ENCODE assay signal across 11 mouse cellular contexts in the genomic region with DNA sequence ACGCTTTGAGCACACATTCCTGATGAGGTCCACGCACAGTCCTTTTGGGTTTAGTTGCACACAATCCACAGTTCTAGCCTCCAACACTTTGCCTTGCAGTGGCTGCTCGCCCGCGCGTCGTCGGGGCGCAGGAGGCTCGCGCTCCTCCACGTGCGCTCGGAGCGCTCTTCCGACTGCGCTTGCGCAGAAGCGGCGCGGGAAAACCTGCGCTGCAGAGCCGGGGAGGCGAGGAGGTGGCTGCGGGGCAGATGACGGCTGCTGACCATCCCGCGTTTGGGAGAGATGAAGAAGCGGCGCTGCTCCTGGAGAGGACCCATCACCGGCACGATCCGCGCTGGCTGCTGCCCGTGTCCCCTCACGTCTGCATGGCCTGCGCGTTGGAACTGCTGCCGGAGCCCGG. TPM values are rescaled to one million over a fixed set of nuclear protein-coding genes. Genes with fewer than 3 reads are reported as not detected.
A peak's percentile ranks its signal among the peaks of the same experiment; 100 is the strongest.
DNase-seq lines count a peak whose midpoint lies in the region; ATAC-seq lines count a peak whose summit lies in the region.
"Had no signal": no experiment of that assay in that cellular context is flagged by ENCODE, and none has a peak within 500 bp of the region (broad histone marks: within the 10 kb centered on the region; RNA-seq: fewer than 3 reads in every experiment).

TSS of gene Mei1 (plus strand) at position 99 of the 400 bp plus-strand sequence.

- H3K27me3 ChIP-seq in liver, embryonic 13.5 days = peaks cover 72% of the 10 kb centered on the region
- H3K27me3 ChIP-seq in embryonic facial prominence, embryonic 11.5 days (ENCODE audit: control insufficient read depth, insufficient read depth, low read length) = peaks cover 16% of the 10 kb centered on the region
- H3K27me3 ChIP-seq in hindbrain, embryonic 15.5 days = peaks cover 41% of the 10 kb centered on the region
- H3K27me3 ChIP-seq in neural tube, embryonic 14.5 days (ENCODE audit: control insufficient read depth, insufficient read depth, low read length) = peaks cover 11% of the 10 kb centered on the region

- H3K4me3 ChIP-seq in liver, embryonic 13.5 days (replicated peaks) = no peak within 1 kb of the TSS; the same call in 1 of the 2 replicates
- H3K4me3 ChIP-seq in embryonic facial prominence, embryonic 11.5 days (ENCODE audit: low read depth, low read length) = no peak within 1 kb of the TSS; the same call in 1 of the 2 replicates
- H3K4me3 ChIP-seq in hindbrain, embryonic 15.5 days = peak within 1 kb of the TSS; percentile 27
- no peak within 1 kb of the TSS; the same call in 1 of the 2 replicates for H3K4me3 ChIP-seq in neural tube, embryonic 14.5 days (ENCODE audit: low read depth, low read length)

- intact Hi-C loops in left cerebral cortex, postnatal 4 days (cut with DNase I) = loop anchor here (10.0 kb wide), 1 partner anchor 55 kb away; the partner anchor contains the start of gene Ccdc134

- no peak within 1 kb of the TSS for H3K9ac ChIP-seq in liver, embryonic 13.5 days
- no peak within 1 kb of the TSS for H3K9ac ChIP-seq in embryonic facial prominence, embryonic 11.5 days (replicated peaks; ENCODE audit: low read length)
- H3K9ac ChIP-seq in hindbrain, embryonic 15.5 days = no peak within 1 kb of the TSS
- H3K9ac ChIP-seq in neural tube, embryonic 14.5 days (replicated peaks; ENCODE audit: low read depth, low read length) = no peak within 1 kb of the TSS

- H3K4me1 ChIP-seq in liver, embryonic 13.5 days (replicated peaks) = no peaks in the 10 kb centered on the region
- no peaks in the 10 kb centered on the region; the same call in 1 of the 2 replicates for H3K4me1 ChIP-seq in embryonic facial prominence, embryonic 11.5 days (ENCODE audit: control insufficient read depth, insufficient read depth, low read length)
- H3K4me1 ChIP-seq in hindbrain, embryonic 15.5 days (replicated peaks) = no peaks in the 10 kb centered on the region; the same call in 1 of the 2 replicates
- no peaks in the 10 kb centered on the region for H3K4me1 ChIP-seq in neural tube, embryonic 14.5 days (ENCODE audit: control insufficient read depth, insufficient read depth, low read length)

- no peaks in the 10 kb centered on the region for H3K9me3 ChIP-seq in liver, embryonic 13.5 days (replicated peaks)
- H3K9me3 ChIP-seq in embryonic facial prominence, embryonic 11.5 days (replicated peaks; ENCODE audit: control insufficient read depth, low read length) = no peaks in the 10 kb centered on the region
- H3K9me3 ChIP-seq in hindbrain, embryonic 15.5 days = no peaks in the 10 kb centered on the region
- H3K9me3 ChIP-seq in neural tube, embryonic 14.5 days (ENCODE audit: control insufficient read depth, low read length) = no peaks in the 10 kb centered on the region

- 21% methylated on average over 40 of the region's 40 CpGs for WGBS in liver, embryonic 13.5 days (ENCODE audit: insufficient replicate concordance)
- 23% methylated on average over 40 of the region's 40 CpGs for WGBS in embryonic facial prominence, embryonic 11.5 days
- 25% methylated on average over 38 of the region's 40 CpGs for WGBS in hindbrain, embryonic 15.5 days
- 20% methylated on average over 40 of the region's 40 CpGs for WGBS in neural tube, embryonic 14.5 days

- H3K36me3 ChIP-seq in liver, embryonic 13.5 days = no peaks in the 10 kb centered on the region
- H3K36me3 ChIP-seq in embryonic facial prominence, embryonic 11.5 days (replicated peaks; ENCODE audit: control insufficient read depth, insufficient read depth, low read depth, low read length) = no peaks in the 10 kb centered on the region
- no peaks in the 10 kb centered on the region for H3K36me3 ChIP-seq in hindbrain, embryonic 15.5 days
- H3K36me3 ChIP-seq in neural tube, embryonic 14.5 days (ENCODE audit: control insufficient read depth, insufficient read depth, low read length) = no peaks in the 10 kb centered on the region

- ATAC-seq in liver, embryonic 13.5 days (ENCODE audit: low read depth) = no peak
- no peak for ATAC-seq in embryonic facial prominence, embryonic 11.5 days (replicated peaks; ENCODE audit: insufficient number of reproducible peaks, low FRiP score, low TSS enrichment, low read depth)
- ATAC-seq in hindbrain, embryonic 15.5 days (ENCODE audit: low FRiP score, low read depth) = no peak
- ATAC-seq in neural tube, embryonic 14.5 days (ENCODE audit: low read depth) = no peak
- ATAC-seq: Patski had no signal

- H3K4me2 ChIP-seq in liver, embryonic 13.5 days = 0 out of 2 replicates have a peak within 1 kb of the TSS, but pooled peaks have one; percentile 4
- H3K4me2 ChIP-seq in embryonic facial prominence, embryonic 11.5 days (ENCODE audit: low read depth, low read length) = peak within 1 kb of the TSS; percentile 21; the same call in 1 of the 2 replicates
- peak within 1 kb of the TSS; percentile 49 for H3K4me2 ChIP-seq in hindbrain, embryonic 15.5 days
- H3K4me2 ChIP-seq in neural tube, embryonic 14.5 days (ENCODE audit: low read depth, low read length) = peak within 1 kb of the TSS; percentile 33; the same call in 1 of the 2 replicates

- no peak within 1 kb of the TSS for H3K27ac ChIP-seq in liver, embryonic 13.5 days
- H3K27ac ChIP-seq in embryonic facial prominence, embryonic 11.5 days (replicated peaks; ENCODE audit: low read depth, low read length) = no peak within 1 kb of the TSS
- no peak within 1 kb of the TSS for H3K27ac ChIP-seq in hindbrain, embryonic 15.5 days (replicated peaks)
- H3K27ac ChIP-seq in neural tube, embryonic 14.5 days (ENCODE audit: low read depth, low read length) = no peak within 1 kb of the TSS

- no peak for DNase-seq in liver, embryonic 13.5 days
- DNase-seq in liver = no peak
- peak; percentile 25 for DNase-seq in embryonic facial prominence, embryonic 11.5 days (ENCODE audit: low spot score)
- no peak for DNase-seq in left cerebral cortex, postnatal 4 days
- DNase-seq in urinary bladder, postnatal 4 days (ENCODE audit: low spot score in 2 of 2) = no peak
- no peak for DNase-seq in ovary, postnatal 10 days (ENCODE audit: low spot score)
- DNase-seq: kidney, adult 11 months had no signal

RNA-seq across cellular contexts. Expression of gene Mei1, which starts in this region (rescaled TPM):
- polyA plus RNA-seq in liver, embryonic 13.5 days (2015; fragmentation: Nextera tagmentation; extraction: Ambion mirVana) = not detected in 2 replicates
- polyA plus RNA-seq in embryonic facial prominence, embryonic 11.5 days (2014; fragmentation: Nextera tagmentation; extraction: Ambion mirVana) = not detected in 2 replicates
- 0.08 and 0.09 TPM in 2 replicates for polyA plus RNA-seq in hindbrain, embryonic 15.5 days (2015; fragmentation: Nextera tagmentation; extraction: Ambion mirVana)
- not detected in 2 replicates for polyA plus RNA-seq in neural tube, embryonic 14.5 days (2014; fragmentation: Nextera tagmentation; extraction: Ambion mirVana)
- total RNA-seq in left cerebral cortex, postnatal 4 days (2021) = under 1 TPM in 1 of 2 experiments, not detected in 1; 0.10 TPM
- polyA plus RNA-seq: liver, embryonic 16.5 days; Patski had no signal

Comparison
In these comparisons a context has a peak if more than half of its experiments do, and no peak if none do; other contexts are left out.
1. Peak in DNase-seq and H3K4me2 ChIP-seq in embryonic facial prominence, embryonic 11.5 days; RNA of the gene not detected or under 1 TPM.